Mouse (Mus musculus) lung, embryonic 14.5 days (tissue): ENCODE data around the gene Smok3a. TPM values are rescaled to one million over a fixed set of nuclear protein-coding genes. Genes with fewer than 3 reads are reported as not detected.
"Not testable (repeated sequence)": the region's sequence is repeated elsewhere in the genome, so short reads cannot be mapped to it uniquely, and the experiment has no call there.

Experiments
- ATAC-seq: fragments of 200-750 bp; cut with Nextera tagmentation; 2 replicates; pipeline ENCODE4 v1.8.0; 2017; ENCODE audit warnings: mild to moderate bottlenecking, moderate TSS enrichment, moderate library complexity; ENCODE audit not compliant: insufficient read depth
- DNase-seq: peaks from one replicate; pipeline ENCODE4 v3.0.0-alpha.2; 2015
- H3K27ac ChIP-seq: fragments of 300-500 bp; sonication (generic); 2 replicates; pipeline ENCODE4 v1.5.1; 2014; ENCODE audit warnings: low read depth, mild to moderate bottlenecking, moderate library complexity
- H3K27me3 ChIP-seq: fragments of 300-500 bp; sonication (generic); 2 replicates; pipeline ENCODE4 v1.6.1; 2014; ENCODE audit warnings: low read length, control low read depth; ENCODE audit not compliant: insufficient read depth
- H3K36me3 ChIP-seq: fragments of 300-500 bp; sonication (generic); 2 replicates; pipeline ENCODE4 v1.6.1; 2014; ENCODE audit warnings: control low read depth; ENCODE audit not compliant: insufficient read depth
- H3K4me1 ChIP-seq: fragments of 300-500 bp; sonication (generic); 2 replicates; pipeline ENCODE4 v1.6.1; 2014; ENCODE audit warnings: antibody characterized with exemption, control low read depth; ENCODE audit not compliant: insufficient read depth
- H3K4me2 ChIP-seq: fragments of 300-500 bp; sonication (generic); 2 replicates; pipeline ENCODE4 v1.6.1; 2014; ENCODE audit warnings: mild to moderate bottlenecking
- H3K4me3 ChIP-seq: fragments of 300-500 bp; sonication (generic); 2 replicates; pipeline ENCODE4 v1.5.1; 2014; ENCODE audit warnings: low read depth, low read length
- H3K9ac ChIP-seq: fragments of 300-500 bp; sonication (generic); 2 replicates; pipeline ENCODE4 v1.6.1; 2014
- H3K9me3 ChIP-seq: fragments of 300-500 bp; sonication (generic); 2 replicates; pipeline ENCODE4 v1.6.1; 2016; ENCODE audit warnings: low read depth, low read length, control low read depth
- CTCF ChIP-seq: IDR thresholded peaks from 2 replicates; pipeline ENCODE4 v1.5.1; 2016; ENCODE audit warnings: antibody characterized with exemption, low read depth
- WGBS: fragments of 180-500 bp; shearing (Covaris S2); extraction: QIAGEN DNeasy Blood & Tissue Kit; methylation state at CpG from one replicate; pipeline ENCODE4 v1.1.7; 2014; 5-methylcytosine and 5-hydroxymethylcytosine counted together
- polyA plus RNA-seq: library from polyadenylated mRNA; unstranded; fragments of >200 nt; fragmentation: Nextera tagmentation; extraction: Ambion mirVana; gene quantifications from 2 replicates; pipeline ENCODE4 v1.2.1, GENCODE M21; 2014

Gene Smok3a
- not detected in 2 replicates for polyA plus RNA-seq

GRCm38 (mm10) chr5:138020961-138021479 is at the start of gene Smok3a, which contains the start of gene Smok3b:
Gene Smok3a (plus strand): TSS chr5:138021261.
Gene Smok3b (plus strand): TSS chr5:138021429.
- not testable (repeated sequence) for H3K4me3 ChIP-seq, H3K9me3 ChIP-seq, H3K4me2 ChIP-seq, DNase-seq, H3K27me3 ChIP-seq, H3K27ac ChIP-seq, H3K36me3 ChIP-seq, ATAC-seq, H3K9ac ChIP-seq, H3K4me1 ChIP-seq
- 90% methylated on average over 3 of the region's 7 CpGs for WGBS

- H3K4me1 ChIP-seq: no peaks in the 10 kb centered on the region
- no peak overlapping the region for H3K4me2 ChIP-seq
- no peak overlapping the region for H3K27ac ChIP-seq
- ATAC-seq: no peak
- TF ChIP-seq CTCF: 0 out of 2 replicates have a peak, but pooled peaks have one; percentile 19
- 56% methylated on average over 2 of the region's 2 CpGs for WGBS
- H3K27me3 ChIP-seq: no peaks in the 10 kb centered on the region
- no peak for DNase-seq
- no peak overlapping the region for H3K4me3 ChIP-seq
- no peak overlapping the region for H3K9ac ChIP-seq
- no peaks in the 10 kb centered on the region for H3K36me3 ChIP-seq
- no peaks in the 10 kb centered on the region for H3K9me3 ChIP-seq
These were observed 47.9 kb upstream of the Smok3a start for GRCm38 (mm10) chr5:137973161-137973560.

- WGBS: 42% methylated on average over 3 of the region's 3 CpGs
- H3K27me3 ChIP-seq: no peaks in the 10 kb centered on the region
- peak; percentile 54 for TF ChIP-seq CTCF
- H3K4me3 ChIP-seq: no peak overlapping the region
- H3K36me3 ChIP-seq: no peaks in the 10 kb centered on the region
- ATAC-seq (no peak), DNase-seq (peak; percentile 52)
- H3K9me3 ChIP-seq: no peaks in the 10 kb centered on the region
- no peak overlapping the region for H3K9ac ChIP-seq
- no peak overlapping the region for H3K27ac ChIP-seq
- H3K4me2 ChIP-seq: no peak overlapping the region
- H3K4me1 ChIP-seq: no peaks in the 10 kb centered on the region
These were observed 47.3 kb upstream of the Smok3a start for GRCm38 (mm10) chr5:137973738-137974137.

- WGBS: 64% methylated on average over 3 of the region's 3 CpGs
- no peaks in the 10 kb centered on the region for H3K36me3 ChIP-seq
- no peak overlapping the region for H3K4me2 ChIP-seq
- H3K27me3 ChIP-seq: no peaks in the 10 kb centered on the region
- ATAC-seq (no peak), DNase-seq (no peak)
- H3K9ac ChIP-seq: no peak overlapping the region
- no peaks in the 10 kb centered on the region for H3K4me1 ChIP-seq
- no peak overlapping the region for H3K27ac ChIP-seq
- no peaks in the 10 kb centered on the region for H3K9me3 ChIP-seq
- H3K4me3 ChIP-seq: no peak overlapping the region
- no peak for TF ChIP-seq CTCF
These were observed 46.3 kb upstream of the Smok3a start for GRCm38 (mm10) chr5:137974724-137975123.

GRCm38 (mm10) chr5:137975434-137975833 is 45.6 kb upstream of the Smok3a start:
- Histone ChIP-seq H3K27ac (no peak overlapping the region), H3K27me3 (no peaks in the 10 kb centered on the region), H3K4me2 (no peak overlapping the region), H3K4me3 (no peak overlapping the region), H3K9me3 (no peaks in the 10 kb centered on the region), H3K9ac (no peak overlapping the region), H3K4me1 (no peaks in the 10 kb centered on the region), H3K36me3 (no peaks in the 10 kb centered on the region)
- DNase-seq (no peak), ATAC-seq (no peak)
- no peak for TF ChIP-seq CTCF
- 41% methylated on average over 1 of the region's 1 CpGs for whole genome bisulfite sequencing

GRCm38 (mm10) chr5:137977291-137977690 is 43.8 kb upstream of the Smok3a start:
- ATAC-seq: no peak
- no peaks in the 10 kb centered on the region for H3K27me3 ChIP-seq

GRCm38 (mm10) chr5:137979081-137979480 is 42.0 kb upstream of the Smok3a start:
- WGBS: 60% methylated on average over 2 of the region's 2 CpGs
- no peak for ATAC-seq
- TF ChIP-seq CTCF: no peak
- H3K4me3 ChIP-seq: no peak overlapping the region
- no peaks in the 10 kb centered on the region for H3K27me3 ChIP-seq
- H3K9ac ChIP-seq: no peak overlapping the region
- no peak for DNase-seq
- H3K27ac ChIP-seq: no peak overlapping the region
- H3K4me1 ChIP-seq: no peaks in the 10 kb centered on the region
- no peaks in the 10 kb centered on the region for H3K9me3 ChIP-seq
- H3K36me3 ChIP-seq: no peaks in the 10 kb centered on the region
- no peak overlapping the region for H3K4me2 ChIP-seq

More at GRCm38 (mm10) chr5:137977291-137977690, 43.8 kb upstream of the Smok3a start:
- TF ChIP-seq CTCF: no peak
- no peaks in the 10 kb centered on the region for H3K4me1 ChIP-seq
- 23% methylated on average over 1 of the region's 1 CpGs for WGBS
- H3K36me3 ChIP-seq: no peaks in the 10 kb centered on the region
- no peak overlapping the region for H3K4me3 ChIP-seq
- no peak overlapping the region for H3K4me2 ChIP-seq
- no peak overlapping the region for H3K9ac ChIP-seq
- DNase-seq: no peak
- H3K9me3 ChIP-seq: no peaks in the 10 kb centered on the region
- no peak overlapping the region for H3K27ac ChIP-seq
